Comparison of ENCODE assay signal across 27 mouse cellular contexts in genomic region chr10:96655066-96655465, GRCm38 (mm10). TPM values are rescaled to one million over a fixed set of nuclear protein-coding genes. Genes with fewer than 3 reads are reported as not detected.
DNase-seq lines count a peak whose midpoint lies in the region; ATAC-seq and TF ChIP-seq lines count a peak whose summit lies in the region.
"Had no signal": no experiment of that assay in that cellular context is flagged by ENCODE, and none has a peak within 500 bp of the region (broad histone marks: within the 10 kb centered on the region; RNA-seq: fewer than 3 reads in every experiment).

No protein-coding gene starts in this region.

- no peak for TF ChIP-seq EP300 in stomach, postnatal 0 days (optimal IDR thresholded peaks at IDR 0.05)

- no peak overlapping the region for H3K4me2 ChIP-seq in embryonic facial prominence, embryonic 14.5 days (ENCODE audit: low read depth, low read length)
- no peak overlapping the region for H3K4me2 ChIP-seq in lung, embryonic 15.5 days
- H3K4me2 ChIP-seq in stomach, embryonic 14.5 days (replicated peaks; ENCODE audit: low read depth, low read length), result no peak overlapping the region
- no peak overlapping the region for H3K4me2 ChIP-seq in stomach, postnatal 0 days (replicated peaks; ENCODE audit: low read depth)
- H3K4me2 ChIP-seq: embryonic facial prominence, embryonic 15.5 days; heart, embryonic 12.5 days; heart, embryonic 15.5 days; hindbrain, embryonic 13.5 days had no signal

- H3K9ac ChIP-seq in embryonic facial prominence, embryonic 14.5 days (ENCODE audit: low read depth, low read length), result no peak overlapping the region
- H3K9ac ChIP-seq in lung, embryonic 15.5 days, result no peak overlapping the region
- H3K9ac ChIP-seq in stomach, embryonic 14.5 days (replicated peaks; ENCODE audit: low read depth, low read length), result no peak overlapping the region
- H3K9ac ChIP-seq in stomach, postnatal 0 days (ENCODE audit: low read length), result no peak overlapping the region
- H3K9ac ChIP-seq: embryonic facial prominence, embryonic 15.5 days; forebrain, postnatal 0 days; heart, embryonic 12.5 days; heart, embryonic 15.5 days; hindbrain, embryonic 13.5 days had no signal

- WGBS in embryonic facial prominence, embryonic 14.5 days, result 67% methylated on average over 2 of the region's 2 CpGs
- 62% methylated on average over 2 of the region's 2 CpGs for WGBS in embryonic facial prominence, embryonic 10.5 days
- WGBS in lung, embryonic 15.5 days, result 39% methylated on average over 2 of the region's 2 CpGs
- WGBS in stomach, embryonic 14.5 days, result 55% methylated on average over 2 of the region's 2 CpGs
- WGBS in stomach, postnatal 0 days, result 57% methylated on average over 2 of the region's 2 CpGs

- no peaks in the 10 kb centered on the region for H3K9me3 ChIP-seq in embryonic facial prominence, embryonic 14.5 days (ENCODE audit: control insufficient read depth, low read length)
- no peaks in the 10 kb centered on the region for H3K9me3 ChIP-seq in embryonic facial prominence, embryonic 10.5 days
- no peaks in the 10 kb centered on the region for H3K9me3 ChIP-seq in lung, embryonic 15.5 days
- no peaks in the 10 kb centered on the region for H3K9me3 ChIP-seq in stomach, embryonic 14.5 days (ENCODE audit: control insufficient read depth, low read depth, low read length)
- H3K9me3 ChIP-seq in stomach, postnatal 0 days (ENCODE audit: control insufficient read depth, low read length), result no peaks in the 10 kb centered on the region
- H3K9me3 ChIP-seq: embryonic facial prominence, embryonic 15.5 days; heart, embryonic 12.5 days; heart, embryonic 15.5 days; hindbrain, embryonic 10.5 days; hindbrain, embryonic 13.5 days had no signal

- no peak overlapping the region for H3K4me3 ChIP-seq in embryonic facial prominence, embryonic 14.5 days (ENCODE audit: low read depth, low read length)
- H3K4me3 ChIP-seq in embryonic facial prominence, embryonic 10.5 days, result no peak overlapping the region
- H3K4me3 ChIP-seq in lung, embryonic 15.5 days, result no peak overlapping the region
- H3K4me3 ChIP-seq in stomach, embryonic 14.5 days (ENCODE audit: low read depth, low read length), result no peak overlapping the region
- H3K4me3 ChIP-seq in stomach, postnatal 0 days (ENCODE audit: low read depth, low read length), result no peak overlapping the region
- H3K4me3 ChIP-seq: embryonic facial prominence, embryonic 15.5 days; heart, embryonic 12.5 days; heart, embryonic 15.5 days; hindbrain, embryonic 10.5 days; hindbrain, embryonic 13.5 days had no signal

- ATAC-seq in embryonic facial prominence, embryonic 14.5 days (ENCODE audit: low read depth), result peak; percentile 84; the same call in 1 of the 2 replicates
- peak; percentile 69; the same call in 1 of the 2 replicates for ATAC-seq in lung, embryonic 15.5 days (ENCODE audit: borderline replicate concordance, extremely low read depth, low FRiP score, low TSS enrichment)
- peak; percentile 88 for ATAC-seq in stomach, embryonic 14.5 days (ENCODE audit: insufficient number of reproducible peaks, insufficient read depth, low FRiP score, low read depth)
- ATAC-seq in stomach, postnatal 0 days (ENCODE audit: low FRiP score, low TSS enrichment), result no peak
- ATAC-seq: activated CD4-positive, CD25-positive, alpha-beta regulatory T cell, adult 4 months; forebrain, embryonic 14.5 days; forebrain, postnatal 0 days had no signal

- H3K4me1 ChIP-seq in embryonic facial prominence, embryonic 14.5 days (ENCODE audit: control insufficient read depth, insufficient read depth, low read length), result no peaks in the 10 kb centered on the region
- peaks cover 4% of the 10 kb centered on the region; the same call in 1 of the 2 replicates for H3K4me1 ChIP-seq in embryonic facial prominence, embryonic 10.5 days
- H3K4me1 ChIP-seq in lung, embryonic 15.5 days, result peaks cover 16% of the 10 kb centered on the region; the same call in 1 of the 2 replicates
- no peaks in the 10 kb centered on the region for H3K4me1 ChIP-seq in stomach, embryonic 14.5 days (ENCODE audit: control insufficient read depth, insufficient read depth, low read length)
- H3K4me1 ChIP-seq in stomach, postnatal 0 days (replicated peaks; ENCODE audit: control insufficient read depth, insufficient read depth), result no peaks in the 10 kb centered on the region
- H3K4me1 ChIP-seq: heart, embryonic 12.5 days; heart, embryonic 15.5 days had no signal

- no peaks in the 10 kb centered on the region for H3K27me3 ChIP-seq in embryonic facial prominence, embryonic 14.5 days (replicated peaks; ENCODE audit: control insufficient read depth, insufficient read depth, low read length)
- H3K27me3 ChIP-seq in embryonic facial prominence, embryonic 10.5 days (replicated peaks; ENCODE audit: low read depth, poor library complexity, severe bottlenecking), result no peaks in the 10 kb centered on the region
- H3K27me3 ChIP-seq in lung, embryonic 15.5 days, result no peaks in the 10 kb centered on the region
- no peaks in the 10 kb centered on the region for H3K27me3 ChIP-seq in stomach, embryonic 14.5 days (ENCODE audit: control insufficient read depth, insufficient read depth, low read length)
- no peaks in the 10 kb centered on the region for H3K27me3 ChIP-seq in stomach, postnatal 0 days (ENCODE audit: control insufficient read depth, insufficient read depth, low read length)
- H3K27me3 ChIP-seq: embryonic facial prominence, embryonic 15.5 days; heart, embryonic 12.5 days; heart, embryonic 15.5 days; hindbrain, embryonic 13.5 days had no signal

- DNase-seq in embryonic facial prominence, embryonic 14.5 days (ENCODE audit: low spot score), result peak; percentile 80
- DNase-seq in embryonic facial prominence, embryonic 10.5 days (ENCODE audit: low spot score), result no peak
- no peak for DNase-seq in lung, adult 18-20 months
- DNase-seq in stomach, postnatal 0 days (ENCODE audit: low spot score), result no peak
- DNase-seq in layer of hippocampus, postnatal 36 days, result no peak
- no peak for DNase-seq in kidney, postnatal 36 days
- DNase-seq: adrenal gland, adult 8-10 months; adrenal gland, postnatal 25 days; cerebellum, adult 11-12 months; cerebellum, adult 8-10 months; cerebellum, postnatal 10 days; cerebellum, postnatal 36 days; embryo, embryonic 11 days; forebrain, postnatal 0 days; gastrocnemius, postnatal 25 days; heart, adult 18-20 months; heart, postnatal 10 days; heart, postnatal 36 days had no signal

- no peak overlapping the region for H3K27ac ChIP-seq in embryonic facial prominence, embryonic 14.5 days (replicated peaks; ENCODE audit: low read depth, low read length)
- H3K27ac ChIP-seq in embryonic facial prominence, embryonic 10.5 days (replicated peaks), result no peak overlapping the region
- peak overlapping the region; percentile 54; the same call in 1 of the 2 replicates for H3K27ac ChIP-seq in lung, embryonic 15.5 days
- peak overlapping the region; percentile 84; the same call in 1 of the 2 replicates for H3K27ac ChIP-seq in stomach, embryonic 14.5 days (ENCODE audit: low read length)
- H3K27ac ChIP-seq in stomach, postnatal 0 days (replicated peaks), result no peak overlapping the region
- H3K27ac ChIP-seq: embryonic facial prominence, embryonic 15.5 days; heart, embryonic 15.5 days; hindbrain, embryonic 10.5 days; hindbrain, embryonic 13.5 days had no signal

- no peaks in the 10 kb centered on the region for H3K36me3 ChIP-seq in embryonic facial prominence, embryonic 14.5 days (ENCODE audit: control insufficient read depth, insufficient read depth, low read length)
- no peaks in the 10 kb centered on the region for H3K36me3 ChIP-seq in embryonic facial prominence, embryonic 10.5 days (replicated peaks)
- no peaks in the 10 kb centered on the region for H3K36me3 ChIP-seq in lung, embryonic 15.5 days
- no peaks in the 10 kb centered on the region for H3K36me3 ChIP-seq in stomach, embryonic 14.5 days (ENCODE audit: control insufficient read depth, insufficient read depth, low read length)
- H3K36me3 ChIP-seq in stomach, postnatal 0 days (ENCODE audit: control insufficient read depth, insufficient read depth, low read length), result no peaks in the 10 kb centered on the region
- H3K36me3 ChIP-seq: embryonic facial prominence, embryonic 15.5 days; heart, embryonic 12.5 days; heart, embryonic 15.5 days; hindbrain, embryonic 10.5 days; hindbrain, embryonic 13.5 days had no signal

- TF ChIP-seq CTCF in stomach, postnatal 0 days (IDR thresholded peaks at IDR 0.05; ENCODE audit: low read depth), result no peak

RNA-seq across cellular contexts. Expression of gene Btg1, which starts 38.3 kb away (rescaled TPM):
- polyA plus RNA-seq in embryonic facial prominence, embryonic 14.5 days (2014; fragmentation: Nextera tagmentation; extraction: Ambion mirVana), result 83.2 and 87.3 TPM in 2 replicates
- 23.2 and 29.7 TPM in 2 replicates for polyA plus RNA-seq in embryonic facial prominence, embryonic 10.5 days (2016; fragmentation: Nextera tagmentation; extraction: Ambion mirVana)
- 53.7 and 59.3 TPM in 2 replicates for polyA plus RNA-seq in lung, embryonic 15.5 days (2015; fragmentation: Nextera tagmentation; extraction: Ambion mirVana)
- 101 and 103 TPM in 2 replicates for polyA plus RNA-seq in stomach, embryonic 14.5 days (2014; fragmentation: Nextera tagmentation; extraction: Ambion mirVana)
- polyA plus RNA-seq in stomach, postnatal 0 days (2015; fragmentation: Nextera tagmentation; extraction: Ambion mirVana), result 59.8 and 63.0 TPM in 2 replicates
- total RNA-seq in layer of hippocampus, postnatal 36 days (2021), result 10 to 100 TPM; 50.4 to 52.1 TPM

Comparison
In these comparisons a context has a peak if more than half of its experiments do, and no peak if none do; other contexts are left out.
1. H3K27ac ChIP-seq: peak in lung, embryonic 15.5 days (single experiment) and stomach, embryonic 14.5 days (single experiment); none in embryonic facial prominence, embryonic 14.5 days (single experiment), embryonic facial prominence, embryonic 10.5 days (single experiment) and stomach, postnatal 0 days (single experiment).